Mouse (Mus musculus) myocyte (in vitro differentiated cells): ENCODE measurements around the gene Ube2g2. TPM values are rescaled to one million over a fixed set of nuclear protein-coding genes. Genes with fewer than 3 reads are reported as not detected.

Source experiments
- H3K27me3 ChIP-seq: one replicate; pipeline ENCODE4 v1.6.1; 2011; ENCODE audit not compliant: control insufficient read depth, insufficient read depth, insufficient read length
- H3K36me3 ChIP-seq: one replicate; pipeline ENCODE4 v1.6.1; 2011; ENCODE audit not compliant: control insufficient read depth, insufficient read depth
- H3K4me2 ChIP-seq: one replicate; pipeline ENCODE4 v1.6.1; 2011; ENCODE audit warnings: low read depth, control low read depth
- H3K4me3 ChIP-seq: one replicate; pipeline ENCODE4 v1.5.1; 2011; ENCODE audit warnings: mild to moderate bottlenecking, control low read depth, moderate library complexity
- H3K79me2 ChIP-seq: one replicate; pipeline ENCODE4 v1.6.1; 2011; ENCODE audit not compliant: control insufficient read depth, insufficient read depth
- H3ac ChIP-seq: one replicate; pipeline ENCODE4 v1.6.1; 2011; ENCODE audit not compliant: control insufficient read depth, insufficient read length
- CEBPB ChIP-seq: IDR thresholded peaks from 2 replicates; pipeline ENCODE4 v1.6.1; 2011; ENCODE audit warnings: mild to moderate bottlenecking, moderate library complexity; ENCODE audit not compliant: poor library complexity, insufficient read depth, severe bottlenecking
- E2F4 ChIP-seq: IDR thresholded peaks from one replicate; pipeline ENCODE4 v1.6.1; 2011; ENCODE audit warnings: mild to moderate bottlenecking, control low read depth, moderate library complexity; ENCODE audit not compliant: insufficient read depth
- MAX ChIP-seq: IDR thresholded peaks from one replicate; pipeline ENCODE4 v1.6.1; 2011; ENCODE audit warnings: low read depth, mild to moderate bottlenecking, control low read depth
- MYOD1 ChIP-seq, 3 experiments: IDR thresholded peaks; one replicate each; pipeline ENCODE4 v1.6.1; 2011; ENCODE audit warnings: control low read depth in 2 of 3, low read depth in 2 of 3, mild to moderate bottlenecking in 2 of 3, moderate library complexity in 1 of 3; ENCODE audit not compliant: insufficient read length in 2 of 3, control insufficient read depth in 1 of 3
- MYOG ChIP-seq, 3 experiments: IDR thresholded peaks; one replicate each; pipeline ENCODE4 v1.6.1; 2011; ENCODE audit warnings: control low read depth in 2 of 3, low read depth in 2 of 3, mild to moderate bottlenecking in 2 of 3; ENCODE audit not compliant: insufficient read length in 2 of 3, control insufficient read depth in 1 of 3, insufficient read depth in 1 of 3
- POLR2A ChIP-seq: IDR thresholded peaks from one replicate; pipeline ENCODE4 v1.6.1; 2011; ENCODE audit warnings: low read depth, mild to moderate bottlenecking, control low read depth, moderate library complexity; ENCODE audit not compliant: insufficient read length
- POLR2AphosphoS2 ChIP-seq: IDR thresholded peaks from one replicate; pipeline ENCODE4 v1.6.1; 2011; ENCODE audit warnings: low read depth, control low read depth; ENCODE audit not compliant: insufficient read length
- REST ChIP-seq: IDR thresholded peaks from one replicate; pipeline ENCODE4 v1.6.1; 2011; ENCODE audit warnings: mild to moderate bottlenecking, control low read depth, moderate library complexity; ENCODE audit not compliant: insufficient read depth, insufficient read length
- SRF ChIP-seq: IDR thresholded peaks from one replicate; pipeline ENCODE4 v1.6.1; 2011; ENCODE audit warnings: low read depth; ENCODE audit not compliant: control insufficient read depth, insufficient read length
- TCF12 ChIP-seq: IDR thresholded peaks from one replicate; pipeline ENCODE4 v1.6.1; 2011; ENCODE audit warnings: mild to moderate bottlenecking, control low read depth; ENCODE audit not compliant: poor library complexity, insufficient read depth, severe bottlenecking
- TCF3 ChIP-seq: IDR thresholded peaks from one replicate; pipeline ENCODE4 v1.6.1; 2011; ENCODE audit warnings: low read depth, control low read depth; ENCODE audit not compliant: insufficient read length
- USF1 ChIP-seq: IDR thresholded peaks from one replicate; pipeline ENCODE4 v1.6.1; 2011; ENCODE audit warnings: low read depth, mild to moderate bottlenecking, control low read depth, moderate library complexity
- polyA plus RNA-seq: library from polyadenylated mRNA; unstranded; fragments of >200 nt; fragmentation: generic; extraction: Trizol; gene quantifications from one replicate; pipeline ENCODE4 v1.2.1, GENCODE M21; 2012; ENCODE audit warnings: missing spikeins

Ube2g2 gene
- polyA plus RNA-seq = 181 TPM

DNA sequence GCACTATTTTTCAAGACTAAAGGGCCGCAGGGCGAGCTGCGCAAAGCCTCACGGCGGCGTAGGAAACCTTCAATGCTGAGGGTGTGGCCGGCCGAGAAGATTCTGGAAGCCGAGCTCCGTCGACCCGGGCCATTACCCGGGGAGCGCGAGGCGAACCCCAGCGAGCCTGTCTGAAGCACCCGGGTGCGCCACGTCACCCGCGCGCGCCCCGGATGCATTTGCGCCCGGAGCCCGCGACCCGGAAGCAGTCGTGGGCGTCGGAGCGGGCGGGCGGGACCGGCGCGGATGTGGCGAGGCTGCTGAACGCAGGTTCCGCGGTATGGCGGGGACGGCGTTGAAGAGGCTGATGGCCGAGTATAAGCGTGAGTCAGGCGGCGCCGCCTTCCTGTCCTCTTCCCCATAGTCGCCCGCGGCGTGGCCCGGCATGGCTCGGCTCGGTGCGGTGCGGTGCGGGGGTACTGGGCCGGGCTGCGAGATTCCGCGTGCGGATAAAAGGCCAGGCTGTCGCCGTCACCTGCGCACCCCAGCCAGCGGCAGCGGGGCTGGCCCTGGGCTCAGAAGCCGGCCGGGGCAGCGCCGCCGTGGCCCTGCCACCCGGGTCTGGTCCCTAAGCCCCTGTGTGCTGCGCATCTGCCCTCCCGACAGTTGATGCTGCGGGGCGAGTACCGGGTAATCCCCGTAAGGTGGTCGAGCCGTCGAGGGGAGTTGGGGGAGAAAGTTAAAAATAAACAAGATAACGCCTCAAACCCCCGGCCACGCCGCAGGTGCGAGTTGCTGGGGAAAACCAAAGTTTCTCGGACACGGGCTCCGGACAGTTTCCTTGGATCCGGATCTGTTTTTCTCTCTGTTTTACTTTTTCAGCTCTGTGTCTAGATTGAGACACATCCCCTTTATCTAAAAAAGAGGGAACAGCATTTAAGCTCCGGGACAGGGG lies at the start of gene Ube2g2:
Gene Ube2g2, plus strand, starts transcription at position 221 of the 934 bp plus-strand sequence.
- peak within 1 kb of the TSS; percentile 76 for H3K4me2 ChIP-seq
- H3K27me3 ChIP-seq = no peaks in the 10 kb centered on the region
- peak within 1 kb of the TSS; percentile 60 for H3ac ChIP-seq
- H3K4me3 ChIP-seq = peak within 1 kb of the TSS; percentile 83
- TF ChIP-seq MYOG (IDR thresholded peaks at IDR 0.05; ENCODE audit: control insufficient read depth in 1 of 3, insufficient read depth in 1 of 3, insufficient read length in 2 of 3, low read depth in 2 of 3) = peak in 2 of 3 experiments; percentile 34 to 45
- TF ChIP-seq SRF = no peak
- TF ChIP-seq POLR2AphosphoS2 = peak; percentile 97
- no peak for TF ChIP-seq TCF12
- TF ChIP-seq MYOD1 (IDR thresholded peaks at IDR 0.05; ENCODE audit: control insufficient read depth in 1 of 3, insufficient read length in 2 of 3, low read depth in 2 of 3) = peak in 1 of 3 experiments; percentile 18
- TF ChIP-seq POLR2A = peak; percentile 88
- no peak for TF ChIP-seq E2F4
- H3K79me2 ChIP-seq = peaks cover 39% of the 10 kb centered on the region
- H3K36me3 ChIP-seq = peaks cover 12% of the 10 kb centered on the region

DNA sequence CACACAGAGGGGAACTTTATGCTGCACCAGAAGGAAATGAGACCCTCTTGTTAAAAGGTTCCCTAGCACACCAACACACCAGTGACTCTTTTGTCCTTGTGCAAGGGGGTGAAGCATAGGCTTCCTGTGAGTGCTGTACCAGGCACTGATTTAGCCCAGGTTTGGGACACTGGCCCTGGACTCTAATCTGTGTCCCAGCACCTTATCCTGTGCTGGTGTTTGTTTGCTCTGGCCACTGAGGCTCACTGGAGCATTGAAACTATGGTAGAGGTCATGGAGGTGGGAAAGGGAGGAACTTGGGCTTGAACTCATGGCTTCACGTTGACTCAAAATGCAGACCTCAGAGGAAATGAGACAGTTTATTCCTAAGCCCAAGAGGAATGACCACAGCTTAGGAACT lies 48.9 kb upstream of the Ube2g2 start:
- Histone ChIP-seq H3K27me3 (no peaks in the 10 kb centered on the region), H3K79me2 (no peaks in the 10 kb centered on the region), H3K36me3 (no peaks in the 10 kb centered on the region), H3K4me3 (no peak overlapping the region), H3ac (no peak overlapping the region), H3K4me2 (no peak overlapping the region)
- TF ChIP-seq E2F4 (no peak), CEBPB (no peak), POLR2AphosphoS2 (no peak), MYOG (IDR thresholded peaks at IDR 0.05; ENCODE audit: control insufficient read depth in 1 of 3, insufficient read depth in 1 of 3, insufficient read length in 2 of 3, low read depth in 2 of 3) (no peak), TCF3 (no peak), REST (no peak), POLR2A (no peak)

DNA sequence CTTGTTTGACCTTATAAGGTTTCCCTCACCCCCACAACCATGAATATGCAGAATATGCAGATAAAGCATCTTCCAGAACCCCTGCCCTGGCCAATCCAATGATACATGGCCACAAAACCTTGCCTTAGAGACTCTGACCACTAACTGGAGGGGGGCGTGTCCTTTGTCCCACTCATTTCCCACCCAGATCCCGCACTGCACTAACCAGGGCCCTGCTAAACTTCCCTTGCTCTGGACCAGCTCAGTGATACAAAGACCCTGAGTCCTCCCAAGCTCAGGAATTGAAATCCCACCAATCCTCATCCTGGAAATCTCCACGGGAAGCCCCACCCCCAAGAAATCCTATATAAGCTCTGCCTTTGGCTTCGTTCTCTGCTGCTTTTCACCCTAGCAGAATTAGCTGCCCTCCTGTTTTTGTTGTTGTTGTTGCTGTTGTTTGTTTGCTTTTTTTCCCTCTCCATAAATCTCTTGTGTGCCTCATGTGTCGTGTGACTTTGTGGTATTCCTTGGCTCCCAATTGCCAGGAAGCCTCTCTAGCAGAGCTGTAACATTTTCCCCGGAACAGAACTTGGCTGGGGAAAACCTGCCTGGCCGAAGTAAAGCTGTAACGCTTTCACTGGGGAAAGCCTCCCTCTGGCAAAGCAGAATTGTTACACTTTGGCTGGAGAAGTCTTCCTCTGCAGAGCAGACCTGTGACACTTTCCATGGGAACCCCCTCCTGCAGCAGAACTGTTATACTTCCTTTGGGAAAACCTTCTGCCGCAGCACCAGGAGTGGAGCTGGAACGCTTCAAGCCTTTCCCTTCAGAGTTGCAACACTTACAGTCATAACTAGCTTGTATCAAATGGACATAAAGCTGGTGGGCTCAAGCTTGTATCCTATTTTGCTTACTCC lies 41.8 kb upstream of the Ube2g2 start:
- Histone ChIP-seq H3ac (no peak overlapping the region), H3K36me3 (no peaks in the 10 kb centered on the region), H3K4me3 (peak overlapping the region; percentile 90), H3K4me2 (peak overlapping the region; percentile 98), H3K27me3 (no peaks in the 10 kb centered on the region), H3K79me2 (peaks cover 28% of the 10 kb centered on the region)
- TF ChIP-seq MYOD1 (IDR thresholded peaks at IDR 0.05; ENCODE audit: control insufficient read depth in 1 of 3, insufficient read length in 2 of 3, low read depth in 2 of 3) (no peak), SRF (no peak), REST (no peak), TCF12 (no peak), USF1 (no peak), MYOG (IDR thresholded peaks at IDR 0.05; ENCODE audit: control insufficient read depth in 1 of 3, insufficient read depth in 1 of 3, insufficient read length in 2 of 3, low read depth in 2 of 3) (no peak), CEBPB (no peak), E2F4 (no peak), POLR2AphosphoS2 (no peak), MAX (no peak)

DNA sequence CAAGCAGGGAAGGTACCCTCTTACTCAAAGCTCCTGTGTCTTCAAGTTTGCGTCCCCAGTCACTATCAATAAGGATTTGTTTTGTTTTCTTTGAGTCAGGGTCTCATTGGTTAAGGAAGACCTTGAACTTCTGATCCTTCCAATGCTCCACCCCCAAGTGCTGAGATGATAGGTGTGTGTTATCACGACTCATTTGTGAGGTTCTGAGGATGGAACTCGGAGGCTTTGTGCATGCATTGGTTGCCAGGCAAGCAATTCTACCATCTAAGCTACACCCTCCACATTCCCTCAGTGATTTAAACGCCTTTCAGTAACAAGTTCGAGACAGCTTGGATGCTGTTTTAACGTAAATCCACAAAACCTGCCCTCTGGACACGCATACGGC lies 41.1 kb upstream of the Ube2g2 start:
- Histone ChIP-seq H3ac (peak overlapping the region; percentile 70), H3K79me2 (peaks cover 35% of the 10 kb centered on the region), H3K4me3 (peak overlapping the region; percentile 90), H3K4me2 (peak overlapping the region; percentile 98), H3K36me3 (peaks cover 3% of the 10 kb centered on the region), H3K27me3 (no peaks in the 10 kb centered on the region)
- TF ChIP-seq E2F4 = no peak
- TF ChIP-seq TCF12 = no peak
- TF ChIP-seq POLR2AphosphoS2 = no peak
- TF ChIP-seq POLR2A = no peak
- no peak for TF ChIP-seq SRF
- TF ChIP-seq MYOD1 (IDR thresholded peaks at IDR 0.05; ENCODE audit: control insufficient read depth in 1 of 3, insufficient read length in 2 of 3, low read depth in 2 of 3) = no peak
- TF ChIP-seq REST = no peak
- TF ChIP-seq MAX = no peak
- no peak for TF ChIP-seq TCF3
- TF ChIP-seq USF1 = no peak
- no peak for TF ChIP-seq MYOG (IDR thresholded peaks at IDR 0.05; ENCODE audit: control insufficient read depth in 1 of 3, insufficient read depth in 1 of 3, insufficient read length in 2 of 3, low read depth in 2 of 3)
- TF ChIP-seq CEBPB = no peak
